Mouse (Mus musculus) heart, embryonic 13.5 days (tissue): ENCODE measurements around the gene Coro6. TPM values are rescaled to one million over a fixed set of nuclear protein-coding genes. Genes with fewer than 3 reads are reported as not detected.

Experiments used
- ATAC-seq: fragments of 200-750 bp; cut with Nextera tagmentation; 2 replicates; pipeline ENCODE4 v1.8.0; 2017; ENCODE audit warnings: moderate TSS enrichment; ENCODE audit not compliant: insufficient number of reproducible peaks, low FRiP score, low TSS enrichment; ENCODE audit errors: extremely low read depth
- H3K27ac ChIP-seq: fragments of 300-500 bp; sonication (generic); replicated peaks from 2 replicates; pipeline ENCODE4 v1.5.1; 2015; ENCODE audit warnings: moderate library complexity, mild to moderate bottlenecking, inconsistent platforms
- H3K27me3 ChIP-seq: fragments of 300-500 bp; sonication (generic); replicated peaks from 2 replicates; pipeline ENCODE4 v1.6.1; 2015; ENCODE audit warnings: mild to moderate bottlenecking, inconsistent platforms
- H3K36me3 ChIP-seq: fragments of 300-500 bp; sonication (generic); 2 replicates; pipeline ENCODE4 v1.6.1; 2015; ENCODE audit warnings: mild to moderate bottlenecking, inconsistent platforms
- H3K4me1 ChIP-seq: fragments of 300-500 bp; sonication (generic); 2 replicates; pipeline ENCODE4 v1.6.1; 2015; ENCODE audit warnings: inconsistent platforms
- H3K4me2 ChIP-seq: fragments of 300-500 bp; sonication (generic); 2 replicates; pipeline ENCODE4 v1.6.1; 2015; ENCODE audit warnings: inconsistent platforms, mild to moderate bottlenecking, moderate library complexity
- H3K4me3 ChIP-seq: fragments of 300-500 bp; sonication (generic); 2 replicates; pipeline ENCODE4 v1.5.1; 2015; ENCODE audit warnings: moderate library complexity, mild to moderate bottlenecking, inconsistent platforms
- H3K9ac ChIP-seq: fragments of 300-500 bp; sonication (generic); 2 replicates; pipeline ENCODE4 v1.6.1; 2015; ENCODE audit warnings: inconsistent platforms, mild to moderate bottlenecking, moderate library complexity
- H3K9me3 ChIP-seq: fragments of 300-500 bp; sonication (generic); 2 replicates; pipeline ENCODE4 v1.6.1; 2016; ENCODE audit warnings: inconsistent platforms
- WGBS: fragments of 180-500 bp; shearing (Covaris S2); methylation state at CpG from one replicate; pipeline ENCODE4 v1.1.7; 2015; ENCODE audit warnings: mixed read lengths; 5-methylcytosine and 5-hydroxymethylcytosine counted together
- polyA plus RNA-seq: library from polyadenylated mRNA; unstranded; fragments of >200 nt; fragmentation: Nextera tagmentation; extraction: Ambion mirVana; gene quantifications from 2 replicates; pipeline ENCODE4 v1.2.1, GENCODE M21; 2015

The Coro6 gene
- polyA plus RNA-seq, 1 experiment from 2014 or later, result 28.8 TPM

DNA sequence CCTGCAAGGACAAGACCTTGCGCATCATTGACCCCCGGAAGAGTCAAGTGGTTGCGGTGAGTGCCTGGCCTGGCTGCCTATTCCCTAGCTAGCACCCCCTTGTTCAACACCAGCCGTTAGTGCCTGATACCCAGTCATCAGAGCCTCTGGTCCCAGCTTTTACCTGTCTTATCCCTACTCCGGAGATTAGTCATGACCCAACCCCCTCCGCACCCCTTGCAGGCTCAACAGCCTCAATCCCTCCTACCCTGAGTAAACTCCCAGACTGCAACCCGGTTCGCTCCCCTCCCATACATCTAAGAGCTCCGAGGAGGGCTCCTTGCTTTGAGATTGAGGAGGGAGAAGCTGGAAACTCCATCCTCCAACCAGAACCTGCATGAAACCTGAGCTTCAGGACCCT lies 4.3 kb downstream of the Coro6 start:
- Histone ChIP-seq H3K4me1 (peaks cover 60% of the 10 kb centered on the region), H3K4me3 (peak overlapping the region; percentile 8; the same call in 1 of the 2 replicates), H3K9me3 (no peaks in the 10 kb centered on the region), H3K27ac (no peak overlapping the region), H3K27me3 (peaks cover 50% of the 10 kb centered on the region), H3K9ac (peak overlapping the region; percentile 41; the same call in 1 of the 2 replicates), H3K4me2 (peak overlapping the region; percentile 40), H3K36me3 (peaks cover 27% of the 10 kb centered on the region)
- ATAC-seq, result no peak
- 38% methylated on average over 9 of the region's 9 CpGs for whole genome bisulfite sequencing

DNA sequence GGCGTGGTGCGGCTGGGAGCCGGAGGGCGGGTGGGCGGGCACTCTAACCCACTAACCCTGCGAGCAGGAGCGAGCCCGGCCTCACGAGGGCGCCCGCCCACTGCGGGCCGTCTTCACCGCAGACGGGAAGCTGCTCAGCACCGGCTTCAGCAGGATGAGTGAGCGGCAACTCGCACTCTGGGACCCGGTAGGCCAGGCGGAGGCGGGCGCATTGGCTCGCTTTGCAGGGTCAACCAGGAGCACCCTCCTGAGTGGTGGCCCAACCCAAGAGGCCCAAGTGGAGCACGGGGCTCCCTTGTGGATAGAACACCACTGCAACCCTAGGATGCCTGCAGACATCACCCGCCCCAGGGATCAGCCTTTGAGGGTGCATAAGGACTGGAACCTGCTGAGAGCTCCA lies 4.9 kb downstream of the Coro6 start:
- ATAC-seq, result no peak
- H3K9ac ChIP-seq, result peak overlapping the region; percentile 41
- 7% methylated on average over 25 of the region's 25 CpGs for WGBS
- peaks cover 53% of the 10 kb centered on the region for H3K4me1 ChIP-seq
- peaks cover 33% of the 10 kb centered on the region for H3K36me3 ChIP-seq
- no peaks in the 10 kb centered on the region for H3K9me3 ChIP-seq
- peaks cover 53% of the 10 kb centered on the region for H3K27me3 ChIP-seq
- peak overlapping the region; percentile 8; the same call in 1 of the 2 replicates for H3K4me3 ChIP-seq
- H3K4me2 ChIP-seq, result peak overlapping the region; percentile 40
- no peak overlapping the region for H3K27ac ChIP-seq

DNA sequence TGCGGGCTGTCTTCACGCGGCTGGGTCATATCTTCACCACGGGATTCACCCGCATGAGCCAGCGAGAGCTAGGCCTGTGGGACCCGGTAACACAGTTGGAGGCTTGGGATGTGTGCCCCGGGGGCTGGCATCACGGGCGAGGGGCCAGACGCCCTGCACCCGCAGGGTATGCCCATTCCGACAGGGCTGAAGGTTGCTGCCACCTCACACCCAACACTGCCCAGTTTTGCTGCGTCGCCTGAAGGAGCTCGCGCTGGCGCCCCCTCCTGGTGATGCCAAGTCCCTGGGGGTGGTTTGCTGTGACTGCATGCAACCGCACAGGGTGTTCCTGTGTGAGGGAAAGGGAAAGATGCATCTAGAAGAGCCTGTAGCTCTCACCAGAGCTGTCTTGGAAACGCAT lies 5.6 kb downstream of the Coro6 start:
- Histone ChIP-seq H3K9ac (peak overlapping the region; percentile 41; the same call in 1 of the 2 replicates), H3K9me3 (no peaks in the 10 kb centered on the region), H3K4me2 (peak overlapping the region; percentile 40), H3K4me3 (no peak overlapping the region), H3K4me1 (peaks cover 52% of the 10 kb centered on the region), H3K27me3 (peaks cover 53% of the 10 kb centered on the region), H3K36me3 (peaks cover 39% of the 10 kb centered on the region), H3K27ac (no peak overlapping the region)
- WGBS, result 17% methylated on average over 20 of the region's 20 CpGs
- no peak for ATAC-seq

DNA sequence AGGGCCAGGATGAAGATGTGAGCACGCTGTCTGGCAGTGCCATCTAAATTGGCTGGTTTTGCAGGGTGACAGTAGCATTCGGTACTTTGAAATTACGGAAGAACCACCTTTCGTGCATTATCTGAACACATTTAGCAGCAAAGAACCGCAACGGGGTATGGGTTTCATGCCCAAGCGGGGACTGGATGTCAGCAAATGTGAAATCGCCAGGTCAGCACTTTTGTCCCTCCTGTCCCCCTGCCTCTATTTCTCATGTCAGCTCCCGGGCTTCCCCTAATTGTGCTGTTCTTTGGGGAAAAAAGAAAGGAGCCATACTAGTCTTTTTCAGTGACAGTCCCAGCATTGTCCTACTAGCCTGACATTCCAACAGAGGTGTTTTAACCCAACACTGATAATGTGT lies 6.2 kb downstream of the Coro6 start:
- H3K4me1 ChIP-seq, result peaks cover 46% of the 10 kb centered on the region
- no peak overlapping the region for H3K27ac ChIP-seq
- no peak overlapping the region for H3K4me2 ChIP-seq
- H3K9me3 ChIP-seq, result no peaks in the 10 kb centered on the region
- H3K27me3 ChIP-seq, result peaks cover 53% of the 10 kb centered on the region
- H3K36me3 ChIP-seq, result peaks cover 45% of the 10 kb centered on the region
- H3K9ac ChIP-seq, result no peak overlapping the region
- no peak for ATAC-seq
- WGBS, result 77% methylated on average over 9 of the region's 9 CpGs
- no peak overlapping the region for H3K4me3 ChIP-seq

DNA sequence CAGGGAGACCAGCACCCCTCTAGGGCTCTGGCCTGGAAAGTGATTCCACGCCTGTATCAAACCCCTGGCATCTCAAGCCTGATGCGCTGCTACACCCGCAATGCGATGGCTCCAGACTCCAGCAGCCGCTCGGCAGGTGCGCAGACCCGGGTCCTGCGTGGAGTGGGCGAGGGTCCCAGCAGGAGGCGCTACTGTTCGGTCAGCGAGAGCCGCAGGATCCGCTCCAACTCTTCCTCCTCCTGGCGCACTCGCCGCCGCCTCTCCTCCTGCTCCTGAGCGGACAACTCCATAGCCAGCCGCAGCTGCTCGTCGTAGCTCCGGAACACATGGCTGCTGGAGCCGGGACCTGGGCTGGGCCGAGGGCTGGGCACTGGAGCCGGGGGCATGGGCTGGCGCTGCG lies 9.2 kb downstream of the Coro6 start:
- WGBS, result 70% methylated on average over 29 of the region's 29 CpGs
- no peak for ATAC-seq
- peaks cover 16% of the 10 kb centered on the region for H3K4me1 ChIP-seq
- H3K36me3 ChIP-seq, result peaks cover 56% of the 10 kb centered on the region
- H3K27me3 ChIP-seq, result peaks cover 37% of the 10 kb centered on the region
- no peak overlapping the region for H3K4me3 ChIP-seq
- no peaks in the 10 kb centered on the region for H3K9me3 ChIP-seq
- no peak overlapping the region for H3K27ac ChIP-seq
- H3K4me2 ChIP-seq, result no peak overlapping the region
- H3K9ac ChIP-seq, result no peak overlapping the region

DNA sequence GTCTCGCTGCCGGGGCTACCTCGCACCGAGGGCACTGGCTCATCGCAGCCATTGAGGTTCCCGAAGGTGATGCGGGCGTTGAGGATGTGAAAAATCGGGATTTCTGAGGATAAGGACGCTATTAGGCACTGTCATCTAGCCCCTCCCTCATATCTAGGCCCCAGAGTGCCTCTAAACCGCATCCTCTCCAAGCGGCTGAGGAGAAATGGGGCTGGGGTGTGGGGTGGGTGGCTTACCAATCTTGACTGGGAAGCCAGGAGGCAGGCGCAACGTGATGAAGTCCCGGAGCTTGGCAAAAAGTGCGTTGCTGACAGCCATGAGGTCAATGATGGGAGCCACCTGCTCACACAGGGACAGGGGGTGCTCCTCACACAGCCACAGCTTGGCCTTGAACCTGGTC lies 10.6 kb downstream of the Coro6 start:
- Histone ChIP-seq H3K9ac (no peak overlapping the region), H3K27me3 (peaks cover 24% of the 10 kb centered on the region), H3K4me3 (no peak overlapping the region), H3K36me3 (peaks cover 56% of the 10 kb centered on the region), H3K4me2 (no peak overlapping the region), H3K27ac (no peak overlapping the region), H3K9me3 (no peaks in the 10 kb centered on the region), H3K4me1 (peaks cover 2% of the 10 kb centered on the region)
- no peak for ATAC-seq
- 76% methylated on average over 16 of the region's 16 CpGs for WGBS

DNA sequence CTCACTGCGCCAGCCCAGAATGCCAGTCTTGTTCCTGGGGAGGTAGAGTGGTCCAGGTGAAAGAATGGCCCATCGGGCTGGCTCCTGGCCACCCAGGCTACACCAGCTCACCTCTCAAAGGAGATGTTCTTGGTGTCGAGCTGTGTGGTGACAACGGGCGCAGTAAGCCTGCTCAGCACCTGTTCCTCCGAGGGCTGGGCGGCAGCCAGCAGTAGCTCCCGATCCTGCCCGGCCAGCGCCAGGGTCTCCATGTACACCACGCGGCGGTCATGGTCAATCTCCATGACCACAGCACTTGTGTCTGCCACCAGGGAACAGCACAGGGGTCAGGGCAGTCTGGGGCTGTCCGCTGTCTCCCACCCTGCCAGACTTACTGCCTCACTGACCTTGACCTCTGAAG lies 14.0 kb downstream of the Coro6 start:
- 86% methylated on average over 14 of the region's 14 CpGs for WGBS
- no peaks in the 10 kb centered on the region for H3K9me3 ChIP-seq
- peaks cover 38% of the 10 kb centered on the region for H3K36me3 ChIP-seq
- no peak overlapping the region for H3K9ac ChIP-seq
- ATAC-seq, result no peak
- peaks cover 6% of the 10 kb centered on the region; the same call in 1 of the 2 replicates for H3K27me3 ChIP-seq
- no peak overlapping the region for H3K4me2 ChIP-seq
- H3K27ac ChIP-seq, result no peak overlapping the region
- H3K4me1 ChIP-seq, result no peaks in the 10 kb centered on the region
- no peak overlapping the region for H3K4me3 ChIP-seq

DNA sequence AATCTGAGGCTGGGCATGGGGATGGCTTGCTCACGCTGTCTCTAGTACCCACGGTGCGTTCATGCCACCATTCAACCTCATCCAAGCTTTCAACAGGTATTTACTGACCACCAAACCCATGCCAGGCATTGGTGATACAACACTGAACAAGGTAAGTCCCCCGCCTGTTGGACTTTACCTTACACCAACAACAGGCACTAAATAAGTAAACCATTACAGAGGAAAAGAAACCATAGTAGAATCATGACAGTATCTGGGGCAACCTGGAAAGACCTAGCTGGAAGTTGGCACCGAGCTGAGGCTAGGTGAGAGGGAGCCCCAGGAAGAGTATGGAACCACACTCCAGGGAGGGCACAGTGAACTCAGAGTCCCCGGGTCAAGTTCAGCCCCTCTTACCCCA lies 14.7 kb downstream of the Coro6 start:
- 85% methylated on average over 6 of the region's 6 CpGs for WGBS
- Histone ChIP-seq H3K36me3 (peaks cover 31% of the 10 kb centered on the region), H3K4me2 (no peak overlapping the region), H3K9ac (no peak overlapping the region), H3K4me1 (no peaks in the 10 kb centered on the region), H3K27me3 (no peaks in the 10 kb centered on the region), H3K27ac (no peak overlapping the region), H3K9me3 (no peaks in the 10 kb centered on the region), H3K4me3 (no peak overlapping the region)
- ATAC-seq, result no peak

DNA sequence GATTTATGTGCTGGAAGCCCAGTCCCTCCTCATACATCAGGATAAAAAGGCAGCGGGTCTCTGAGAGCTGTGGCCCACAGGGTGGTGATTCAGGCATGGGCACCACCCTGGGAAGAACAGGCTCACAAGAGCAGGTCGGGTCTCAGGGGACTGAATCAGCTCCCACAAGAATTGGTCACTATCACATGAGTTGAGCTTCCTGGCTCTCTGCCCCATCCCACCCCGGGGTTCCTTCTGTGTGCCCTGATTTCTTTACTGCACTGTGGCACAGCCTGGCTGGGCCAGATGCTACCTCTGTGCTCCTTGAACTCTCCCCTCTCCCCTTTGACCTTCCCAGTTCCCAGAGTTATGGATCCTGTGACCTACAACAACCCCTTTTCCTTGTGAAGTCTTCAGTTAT lies 20.8 kb downstream of the Coro6 start:
- Histone ChIP-seq H3K4me2 (no peak overlapping the region), H3K9ac (no peak overlapping the region)
- 55% methylated on average over 3 of the region's 3 CpGs for WGBS

DNA sequence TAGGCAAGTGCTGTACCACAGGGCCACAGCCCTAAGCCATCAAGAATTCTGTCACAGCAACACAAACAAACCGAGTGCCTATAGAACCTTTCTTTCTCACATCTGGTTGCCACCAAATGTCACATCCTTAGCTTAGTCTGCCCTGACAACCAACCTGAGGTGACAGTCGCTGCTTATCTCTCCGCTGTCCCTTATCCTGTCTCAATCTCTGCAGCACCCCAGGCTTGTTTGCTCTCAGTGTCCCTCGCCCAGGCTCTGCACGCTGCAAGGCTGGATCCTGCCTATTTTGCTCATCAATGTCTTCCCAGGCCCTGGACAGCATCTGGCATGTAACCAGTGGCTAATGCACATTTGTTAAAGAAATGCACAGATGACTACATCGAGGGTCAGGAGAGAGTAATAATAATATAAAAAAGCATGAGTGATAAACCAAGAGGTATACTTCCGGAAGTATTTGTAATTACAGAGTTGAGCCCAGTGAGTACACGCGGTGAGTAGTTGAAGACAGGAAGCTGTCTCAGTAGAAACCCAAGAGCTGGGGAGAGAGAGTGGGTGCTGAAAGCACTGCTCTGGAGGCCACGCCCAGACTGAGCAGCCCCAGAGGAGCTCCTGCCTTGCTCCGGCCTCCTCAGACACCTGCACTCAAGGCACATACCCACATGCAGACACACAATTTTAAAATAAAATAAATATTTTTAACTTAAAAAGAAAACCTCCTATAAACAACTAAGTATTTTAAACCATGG lies 21.5 kb downstream of the Coro6 start:
- ATAC-seq, result no peak
- H3K4me3 ChIP-seq, result no peak overlapping the region
- WGBS, result 32% methylated on average over 11 of the region's 11 CpGs

More for the DNA sequence above, 20.8 kb downstream of the Coro6 start:
- ATAC-seq, result no peak
- no peak overlapping the region for H3K4me3 ChIP-seq
- no peak overlapping the region for H3K27ac ChIP-seq
- no peaks in the 10 kb centered on the region for H3K9me3 ChIP-seq
- no peaks in the 10 kb centered on the region; the same call in 1 of the 2 replicates for H3K27me3 ChIP-seq
- H3K4me1 ChIP-seq, result peaks cover 35% of the 10 kb centered on the region
- no peaks in the 10 kb centered on the region for H3K36me3 ChIP-seq

DNA sequence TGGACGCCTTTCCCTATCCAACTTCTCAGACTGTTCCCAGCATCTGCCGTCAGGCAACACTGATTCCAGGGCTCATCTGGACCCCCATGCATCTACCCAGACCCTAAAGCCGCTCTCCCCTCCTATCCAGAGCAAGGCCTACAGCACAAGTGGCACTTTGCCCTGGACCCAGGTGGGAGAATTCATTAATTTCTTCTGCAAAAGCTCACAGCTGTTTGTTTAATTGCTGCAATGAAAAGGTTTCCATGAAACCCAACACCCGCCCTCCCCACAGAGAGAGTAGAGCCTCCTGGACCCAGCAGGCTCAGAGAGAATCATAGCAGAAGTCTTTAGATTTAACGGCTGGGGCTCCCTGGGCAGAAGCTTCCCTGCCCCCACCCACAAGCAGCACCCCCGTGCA lies 23.0 kb downstream of the Coro6 start:
- H3K36me3 ChIP-seq, result no peaks in the 10 kb centered on the region
- no peak overlapping the region for H3K9ac ChIP-seq
- no peak overlapping the region for H3K4me2 ChIP-seq
- no peaks in the 10 kb centered on the region; the same call in 1 of the 2 replicates for H3K27me3 ChIP-seq
- WGBS, result 66% methylated on average over 6 of the region's 6 CpGs
- no peak overlapping the region for H3K27ac ChIP-seq
- peaks cover 53% of the 10 kb centered on the region for H3K4me1 ChIP-seq
- no peak for ATAC-seq
- H3K9me3 ChIP-seq, result no peaks in the 10 kb centered on the region
- no peak overlapping the region for H3K4me3 ChIP-seq

More for the DNA sequence above, 21.5 kb downstream of the Coro6 start:
- H3K27me3 ChIP-seq, result no peaks in the 10 kb centered on the region; the same call in 1 of the 2 replicates
- no peaks in the 10 kb centered on the region for H3K36me3 ChIP-seq
- no peak overlapping the region for H3K4me2 ChIP-seq
- H3K9me3 ChIP-seq, result no peaks in the 10 kb centered on the region
- no peak overlapping the region for H3K9ac ChIP-seq
- H3K4me1 ChIP-seq, result peaks cover 41% of the 10 kb centered on the region
- no peak overlapping the region for H3K27ac ChIP-seq

DNA sequence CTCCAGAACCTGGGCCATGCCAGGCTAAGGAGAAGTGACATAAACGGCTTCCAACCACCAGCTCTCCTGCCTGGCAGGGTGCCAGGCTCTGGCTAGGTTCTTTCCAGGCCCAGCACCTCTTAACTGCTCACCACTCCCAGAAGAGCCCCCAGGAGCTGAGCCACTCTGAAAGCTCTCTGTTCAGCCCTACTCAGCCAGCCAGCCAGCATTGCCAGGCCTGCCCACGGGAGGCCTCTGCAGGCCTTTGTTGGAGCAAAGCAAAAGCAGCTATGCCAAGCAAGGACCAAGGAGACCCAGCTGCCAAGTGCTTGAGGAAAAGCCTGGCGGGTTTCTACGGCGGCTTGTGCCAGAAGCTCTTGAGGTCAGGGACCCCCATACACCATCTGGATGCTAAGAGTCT lies 24.6 kb downstream of the Coro6 start:
- 67% methylated on average over 5 of the region's 5 CpGs for WGBS
- Histone ChIP-seq H3K36me3 (no peaks in the 10 kb centered on the region), H3K9me3 (no peaks in the 10 kb centered on the region), H3K27me3 (no peaks in the 10 kb centered on the region; the same call in 1 of the 2 replicates), H3K9ac (0 out of 2 replicates have a peak overlapping the region, but pooled peaks have one; percentile 14), H3K4me3 (no peak overlapping the region), H3K27ac (no peak overlapping the region), H3K4me2 (peak overlapping the region; percentile 7; the same call in 1 of the 2 replicates), H3K4me1 (peaks cover 68% of the 10 kb centered on the region)
- no peak for ATAC-seq
